Mouse (Mus musculus) cortical plate, adult 2 months (tissue): ENCODE measurements around the gene Kcnk6.

ENCODE experiments used
- CTCF ChIP-seq: fragments of 200-500 bp; IDR thresholded peaks from 2 replicates; pipeline ENCODE4 v1.5.1; 2011; ENCODE audit warnings: mild to moderate bottlenecking, control low read depth, low read length; ENCODE audit not compliant: insufficient read depth; ENCODE audit errors: extremely low read depth
- POLR2A ChIP-seq: fragments of 200-500 bp; IDR thresholded peaks from 2 replicates; pipeline ENCODE4 v1.6.1; 2011; ENCODE audit warnings: mild to moderate bottlenecking, low read length, control low read depth; ENCODE audit not compliant: insufficient read depth; ENCODE audit errors: extremely low read depth

DNA sequence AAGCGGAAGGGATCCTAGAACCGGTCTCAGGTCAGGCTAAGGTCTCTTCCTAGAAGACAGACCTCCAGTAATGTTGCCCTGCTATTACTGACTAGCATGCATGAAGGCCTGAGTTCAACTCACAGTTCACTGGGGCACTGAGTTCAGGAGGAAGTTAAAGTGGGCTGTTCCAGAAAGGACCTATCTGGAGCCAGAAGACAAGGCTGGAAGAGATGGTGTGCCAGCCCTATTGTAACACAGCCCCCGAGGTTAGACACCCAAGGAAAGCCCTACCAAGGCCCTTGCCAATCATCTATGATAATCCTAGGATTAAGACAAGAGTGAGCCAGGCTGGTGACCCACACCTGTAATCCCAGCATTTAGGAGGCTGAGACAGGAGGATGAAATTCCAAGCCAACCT lies 798 bp downstream of the Kcnk6 start:
- TF ChIP-seq POLR2A (no peak), CTCF (no peak)
